Mouse (Mus musculus): ENCODE results near the gene Atp6v1e1. TPM values are rescaled to one million over a fixed set of nuclear protein-coding genes. Genes with fewer than 3 reads are reported as not detected.

Gene Atp6v1e1
- total and polyA plus RNA-seq, 3 experiments = 76.9 to 95.2 (median 91.6) TPM

- in situ Hi-C loops (cut with MboI; ENCODE audit: low pct_ligation_motif_present, low pct_unique_long_range_greater_than_20kb, low sequenced_read_pairs) (no loop called here), dilution Hi-C loops (cut with MboI; ENCODE audit: extremely low pct_ligation_motif_present, extremely low pct_unique_long_range_greater_than_20kb, low sequenced_read_pairs) (no loop called here)
- no peak for TF ChIP-seq SMC3 (IDR thresholded peaks at IDR 0.05; ENCODE audit: low read depth, low read length)
- no peak for TF ChIP-seq USF1 (IDR thresholded peaks at IDR 0.05; ENCODE audit: low read depth, low read length)
- TF ChIP-seq MAFK (IDR thresholded peaks at IDR 0.05; ENCODE audit: insufficient replicate concordance, low read length) = no peak
- Histone ChIP-seq H3K36me3 (replicated peaks in 1 of 2; ENCODE audit: control insufficient read depth in 1 of 2, insufficient read depth in 1 of 2, low read length in 1 of 2) (peaks cover 11 to 49% of the 10 kb centered on the region in 2 experiments), H3K27me3 (replicated peaks) (no peaks in the 10 kb centered on the region), H3K27ac (ENCODE audit: insufficient read depth, low read depth) (no peak overlapping the region), H3K4me2 (ENCODE audit: insufficient read depth, low read depth, poor library complexity, severe bottlenecking) (no peak overlapping the region), H3K4me1 (ENCODE audit: control insufficient read depth in 1 of 2, insufficient read depth in 2 of 2) (no peaks in the 10 kb centered on the region), H3K9ac (ENCODE audit: insufficient read depth, low read depth) (no peak overlapping the region), H3K4me3 (replicated peaks in 1 of 3; ENCODE audit: low read depth in 2 of 3, low read length in 2 of 3, poor library complexity in 1 of 3) (no peak overlapping the region), H3K79me2 (replicated peaks; ENCODE audit: control insufficient read depth, extremely low read depth, insufficient read depth, poor library complexity, severe bottlenecking) (no peaks in the 10 kb centered on the region), H3K9me3 (replicated peaks; ENCODE audit: low read length) (no peaks in the 10 kb centered on the region)
- no peak for DNase-seq (ENCODE audit: extremely low read depth)
Measured at GRCm38 (mm10) chr6:120871286-120871685, 48.7 kb upstream of the Atp6v1e1 start.

- Histone ChIP-seq H3K9ac (ENCODE audit: insufficient read depth, low read depth) (no peak overlapping the region), H3K4me3 (replicated peaks in 1 of 3; ENCODE audit: low read depth in 2 of 3, low read length in 2 of 3, poor library complexity in 1 of 3) (no peak overlapping the region), H3K9me3 (replicated peaks; ENCODE audit: low read length) (no peaks in the 10 kb centered on the region), H3K27me3 (replicated peaks) (no peaks in the 10 kb centered on the region), H3K4me2 (ENCODE audit: insufficient read depth, low read depth, poor library complexity, severe bottlenecking) (no peak overlapping the region), H3K79me2 (replicated peaks; ENCODE audit: control insufficient read depth, extremely low read depth, insufficient read depth, poor library complexity, severe bottlenecking) (no peaks in the 10 kb centered on the region), H3K4me1 (ENCODE audit: control insufficient read depth in 1 of 2, insufficient read depth in 2 of 2) (no peaks in the 10 kb centered on the region), H3K36me3 (replicated peaks in 1 of 2; ENCODE audit: control insufficient read depth in 1 of 2, insufficient read depth in 1 of 2, low read length in 1 of 2) (peaks cover 14 to 54% of the 10 kb centered on the region in 2 experiments), H3K27ac (ENCODE audit: insufficient read depth, low read depth) (no peak overlapping the region)
- TF ChIP-seq RCOR1 (conservative IDR thresholded peaks at IDR 0.05; ENCODE audit: low read depth, low read length) = no peak
- TF ChIP-seq ZNF384 (IDR thresholded peaks at IDR 0.05; ENCODE audit: low read depth, low read length) = no peak
- TF ChIP-seq E2F4 (IDR thresholded peaks at IDR 0.05; ENCODE audit: insufficient replicate concordance, low read depth, low read length) = no peak
- TF ChIP-seq IRF4 (IDR thresholded peaks at IDR 0.05; ENCODE audit: low read depth, low read length) = no peak
- in situ Hi-C loops (cut with MboI; ENCODE audit: low pct_ligation_motif_present, low pct_unique_long_range_greater_than_20kb, low sequenced_read_pairs) (no loop called here), dilution Hi-C loops (cut with MboI; ENCODE audit: extremely low pct_ligation_motif_present, extremely low pct_unique_long_range_greater_than_20kb, low sequenced_read_pairs) (no loop called here)
- no peak for DNase-seq (ENCODE audit: extremely low read depth)
Measured at GRCm38 (mm10) chr6:120868824-120869223, 46.2 kb upstream of the Atp6v1e1 start.

GRCm38 (mm10) chr6:120866051-120866814 is 43.6 kb upstream of the Atp6v1e1 start:
- dilution Hi-C loops (cut with MboI; ENCODE audit: extremely low pct_ligation_motif_present, extremely low pct_unique_long_range_greater_than_20kb, low sequenced_read_pairs) = no loop called here
- no peak for TF ChIP-seq NRF1 (IDR thresholded peaks at IDR 0.05; ENCODE audit: low read depth, low read length)
- no peak for TF ChIP-seq CHD2 (IDR thresholded peaks at IDR 0.05; ENCODE audit: low read length)
- TF ChIP-seq TCF12 (IDR thresholded peaks at IDR 0.05; ENCODE audit: low read depth, low read length) = no peak
- TF ChIP-seq KAT2A (IDR thresholded peaks at IDR 0.05; ENCODE audit: insufficient replicate concordance, low read length) = no peak
- no peak for TF ChIP-seq ELF1 (IDR thresholded peaks at IDR 0.05; ENCODE audit: low read depth, low read length)
- TF ChIP-seq ZNF384 (IDR thresholded peaks at IDR 0.05; ENCODE audit: low read depth, low read length) = no peak
- TF ChIP-seq MEF2A (IDR thresholded peaks at IDR 0.05; ENCODE audit: borderline replicate concordance, low read depth, low read length) = no peak
- no peak for TF ChIP-seq MYC (IDR thresholded peaks at IDR 0.05; ENCODE audit: low read depth, low read length)
- no peak for TF ChIP-seq POLR2A (IDR thresholded peaks at IDR 0.05; ENCODE audit: low read depth, low read length)
- in situ Hi-C loops (cut with MboI; ENCODE audit: low pct_ligation_motif_present, low pct_unique_long_range_greater_than_20kb, low sequenced_read_pairs) = no loop called here
- no peak for DNase-seq (ENCODE audit: extremely low read depth)
- H3K4me2 ChIP-seq (ENCODE audit: insufficient read depth, low read depth, poor library complexity, severe bottlenecking) = no peak overlapping the region
- H3K9ac ChIP-seq (ENCODE audit: insufficient read depth, low read depth) = no peak overlapping the region
- no peaks in the 10 kb centered on the region for H3K4me1 ChIP-seq (ENCODE audit: control insufficient read depth in 1 of 2, insufficient read depth in 2 of 2)
- H3K36me3 ChIP-seq (replicated peaks in 1 of 2; ENCODE audit: control insufficient read depth in 1 of 2, insufficient read depth in 1 of 2, low read length in 1 of 2) = peaks cover 11 to 60% of the 10 kb centered on the region in 2 experiments
- H3K4me3 ChIP-seq (replicated peaks in 1 of 3; ENCODE audit: low read depth in 2 of 3, low read length in 2 of 3, poor library complexity in 1 of 3) = no peak overlapping the region
- H3K79me2 ChIP-seq (replicated peaks; ENCODE audit: control insufficient read depth, extremely low read depth, insufficient read depth, poor library complexity, severe bottlenecking) = 0 out of 2 replicates have a peak, but pooled peaks cover 6% of the 10 kb centered on the region
- no peak overlapping the region for H3K27ac ChIP-seq (ENCODE audit: insufficient read depth, low read depth)
- no peaks in the 10 kb centered on the region for H3K27me3 ChIP-seq (replicated peaks)
- no peaks in the 10 kb centered on the region for H3K9me3 ChIP-seq (replicated peaks; ENCODE audit: low read length)

Measured in CH12.LX (cell line).